Mouse (Mus musculus): ENCODE data around the gene Cbfb. TPM values are rescaled to one million over a fixed set of nuclear protein-coding genes. Genes with fewer than 3 reads are reported as not detected.
A peak's percentile ranks its signal among the peaks of the same experiment; 100 is the strongest.

Cbfb gene
- polyA plus RNA-seq, 1 experiment, result 10.9 TPM

- Histone ChIP-seq H3K4me3 (replicated peaks; ENCODE audit: extremely low read depth, low read depth, low read length) (peak within 1 kb of the TSS; percentile 79), H3K4me1 (ENCODE audit: control insufficient read depth, insufficient read depth, low read length) (peaks cover 16% of the 10 kb centered on the region)
- TF ChIP-seq CTCF (IDR thresholded peaks at IDR 0.05; ENCODE audit: insufficient read depth, low read length), result no peak
- peak; percentile 76; the same call in 1 of the 2 replicates for TF ChIP-seq POLR2A (IDR thresholded peaks at IDR 0.05; ENCODE audit: borderline replicate concordance, extremely low read depth, low read depth, low read length)
- DNase-seq, result peak; percentile 78
- 2% methylated on average over 54 of the region's 54 CpGs for WGBS
Observed at GRCm38 (mm10) chr8:105264024-105264982, 93.8 kb downstream of the Cbfb start, which contains the start of the genes Tradd and Fbxl8. Gene Tradd (minus strand): TSS chr8:105264609. Gene Fbxl8 (plus strand): TSS chr8:105264648.

DNA sequence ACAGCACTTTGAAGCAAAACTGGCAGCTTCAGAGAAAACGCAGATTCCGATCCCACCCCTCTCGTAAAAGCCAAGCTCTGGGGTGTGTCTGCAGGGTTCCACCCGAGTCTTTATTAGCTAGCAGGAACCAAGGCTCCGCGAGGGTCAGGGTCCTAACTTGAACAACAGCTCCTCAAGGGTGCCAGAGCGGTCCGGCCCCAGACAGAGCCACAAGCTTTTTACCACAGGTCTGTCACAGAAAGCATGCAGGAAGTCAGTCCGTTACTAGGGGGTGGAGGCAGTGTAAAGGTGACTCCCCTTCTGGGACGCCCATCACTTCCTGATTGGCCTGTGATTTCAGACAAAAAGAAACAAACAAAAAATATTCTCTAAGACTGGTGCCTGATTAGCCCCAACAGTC is 94.7 kb downstream of the Cbfb start:
- TF ChIP-seq POLR2A (IDR thresholded peaks at IDR 0.05; ENCODE audit: borderline replicate concordance, extremely low read depth, low read depth, low read length) (peak; percentile 15; the same call in 1 of the 2 replicates), CTCF (IDR thresholded peaks at IDR 0.05; ENCODE audit: insufficient read depth, low read length) (no peak)
- peak; percentile 32 for DNase-seq
- Histone ChIP-seq H3K4me3 (replicated peaks; ENCODE audit: extremely low read depth, low read depth, low read length) (peak overlapping the region; percentile 49), H3K4me1 (ENCODE audit: control insufficient read depth, insufficient read depth, low read length) (peaks cover 10% of the 10 kb centered on the region)
- WGBS, result 6% methylated on average over 10 of the region's 10 CpGs

- Histone ChIP-seq H3K4me1 (ENCODE audit: control insufficient read depth, insufficient read depth, low read length) (peaks cover 11% of the 10 kb centered on the region), H3K4me3 (replicated peaks; ENCODE audit: extremely low read depth, low read depth, low read length) (no peak overlapping the region)
- DNase-seq, result no peak
- no peak for TF ChIP-seq POLR2A (IDR thresholded peaks at IDR 0.05; ENCODE audit: borderline replicate concordance, extremely low read depth, low read depth, low read length)
- no peak for TF ChIP-seq CTCF (IDR thresholded peaks at IDR 0.05; ENCODE audit: insufficient read depth, low read length)
- 75% methylated on average over 13 of the region's 13 CpGs for WGBS
Observed at GRCm38 (mm10) chr8:105266775-105267174, 96.3 kb downstream of the Cbfb start.

Other genes starting within 250 kb of the Cbfb start
- gene Ces2e, start 244.4 kb upstream of the Cbfb start, polyA plus RNA-seq (2012; rRNA removed), result 3.3 and 4.8 TPM in 2 replicates
- gene Ces2f, start 223.3 kb upstream of the Cbfb start, polyA plus RNA-seq (2012; rRNA removed), result 5.1 TPM in 1 of 2 replicates, not detected in the other
- gene Ces2g, start 209.0 kb upstream of the Cbfb start, polyA plus RNA-seq (2012; rRNA removed), result 13.9 and 23.2 TPM in 2 replicates
- not detected in 2 replicates for gene Ces2h, start 169.8 kb upstream of the Cbfb start, polyA plus RNA-seq (2012; rRNA removed)
- gene Ces3a, start 122.1 kb upstream of the Cbfb start, polyA plus RNA-seq (2012; rRNA removed), result 0.18 and 0.69 TPM in 2 replicates
- gene Ces3b, start 86.9 kb upstream of the Cbfb start, polyA plus RNA-seq (2012; rRNA removed), result 0.17 and 0.24 TPM in 2 replicates
- gene Ces4a, start 38.9 kb upstream of the Cbfb start, polyA plus RNA-seq (2012; rRNA removed), result not detected in 2 replicates
- gene D230025D16Rik, start 54.5 kb downstream of the Cbfb start, polyA plus RNA-seq (2012; rRNA removed), result 56.8 and 64.8 TPM in 2 replicates
- gene B3gnt9, start 84.5 kb downstream of the Cbfb start, polyA plus RNA-seq (2012; rRNA removed), result 35.5 and 39.2 TPM in 2 replicates
- 21.3 and 23.8 TPM in 2 replicates for gene Tradd, start 93.9 kb downstream of the Cbfb start, polyA plus RNA-seq (2012; rRNA removed)
- 15.5 and 16.8 TPM in 2 replicates for gene Fbxl8, start 94.0 kb downstream of the Cbfb start, polyA plus RNA-seq (2012; rRNA removed)
- gene Hsf4, start 99.1 kb downstream of the Cbfb start, polyA plus RNA-seq (2012; rRNA removed), result 20.3 and 22.1 TPM in 2 replicates
- gene Nol3, start 105.5 kb downstream of the Cbfb start, polyA plus RNA-seq (2012; rRNA removed), result 10.7 and 11.8 TPM in 2 replicates
- 4.2 and 6.0 TPM in 2 replicates for gene 4931428F04Rik, start 119.2 kb downstream of the Cbfb start, polyA plus RNA-seq (2012; rRNA removed)
- 49.2 and 57.5 TPM in 2 replicates for gene Exoc3l, start 125.4 kb downstream of the Cbfb start, polyA plus RNA-seq (2012; rRNA removed)
- 109 and 127 TPM in 2 replicates for gene E2f4, start 127.0 kb downstream of the Cbfb start, polyA plus RNA-seq (2012; rRNA removed)
- gene Elmo3, start 134.9 kb downstream of the Cbfb start, polyA plus RNA-seq (2012; rRNA removed), result 39.2 and 50.3 TPM in 2 replicates
- gene Lrrc29, start 155.6 kb downstream of the Cbfb start, polyA plus RNA-seq (2012; rRNA removed), result 7.6 and 13.2 TPM in 2 replicates
- 86.2 and 104 TPM in 2 replicates for gene Tmem208, start 155.7 kb downstream of the Cbfb start, polyA plus RNA-seq (2012; rRNA removed)
- gene Fhod1, start 177.3 kb downstream of the Cbfb start, polyA plus RNA-seq (2012; rRNA removed), result 89.2 and 114 TPM in 2 replicates
- gene Slc9a5, start 178.2 kb downstream of the Cbfb start, polyA plus RNA-seq (2012; rRNA removed), result 7.4 and 8.1 TPM in 2 replicates
- gene Plekhg4, start 202.6 kb downstream of the Cbfb start, polyA plus RNA-seq (2012; rRNA removed), result 0.25 and 0.36 TPM in 2 replicates
- gene Kctd19, start 242.8 kb downstream of the Cbfb start, polyA plus RNA-seq (2012; rRNA removed), result 0.27 and 0.32 TPM in 2 replicates
- gene Lrrc36, start 242.9 kb downstream of the Cbfb start, polyA plus RNA-seq (2012; rRNA removed), result 5.5 and 7.5 TPM in 2 replicates